Mouse (Mus musculus): ENCODE results near the gene Tmbim1. TPM values are rescaled to one million over a fixed set of nuclear protein-coding genes. Genes with fewer than 3 reads are reported as not detected.
A peak's percentile ranks its signal among the peaks of the same experiment; 100 is the strongest.

Gene Tmbim1
- total RNA-seq, 2 experiments from 2014 or later = 19.4 to 22.0 TPM

GRCm38 (mm10) chr1:74302229-74302628 is 3.2 kb downstream of the Tmbim1 start:
- peak overlapping the region; percentile 47 for H3K27ac ChIP-seq
- intact Hi-C loops (cut with DNase I) = no loop called here
- H3K4me3 ChIP-seq = no peak overlapping the region
- TF ChIP-seq CTCF (IDR thresholded peaks at IDR 0.05) = no peak
- no peak for DNase-seq (ENCODE audit: extremely low spot score in 1 of 2, low spot score in 2 of 2)

- intact Hi-C loops (cut with DNase I) = no loop called here
- H3K27ac ChIP-seq = peak overlapping the region; percentile 24
- H3K4me3 ChIP-seq = no peak overlapping the region
- TF ChIP-seq CTCF (IDR thresholded peaks at IDR 0.05) = no peak
- no peak for DNase-seq (ENCODE audit: extremely low spot score in 1 of 2, low spot score in 2 of 2)
These were observed 4.9 kb downstream of the Tmbim1 start for GRCm38 (mm10) chr1:74300347-74301110.

DNA sequence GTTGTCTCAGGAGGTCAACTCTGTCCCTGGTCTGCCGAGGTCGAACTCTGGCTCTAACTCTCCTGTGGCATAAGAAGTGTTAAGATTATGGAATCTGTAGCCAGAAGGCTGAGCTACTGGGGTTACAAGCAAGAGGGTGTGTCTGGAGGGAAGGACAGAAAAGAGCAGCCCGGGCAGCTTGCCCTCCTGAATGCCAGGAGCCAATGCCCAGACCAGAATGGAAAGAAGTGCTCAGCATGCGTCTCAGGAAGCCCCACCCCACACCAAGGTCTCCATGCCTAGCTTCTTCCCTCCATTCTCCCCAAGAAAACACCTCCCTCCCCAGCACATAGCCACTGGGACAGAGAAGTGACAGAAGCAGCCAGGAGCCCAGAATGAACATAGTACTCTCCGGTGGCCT is 6.4 kb downstream of the Tmbim1 start:
- DNase-seq (ENCODE audit: extremely low spot score in 1 of 2, low spot score in 2 of 2) = no peak
- no peak for TF ChIP-seq CTCF (IDR thresholded peaks at IDR 0.05)
- Histone ChIP-seq H3K27ac (peak overlapping the region; percentile 92; the same call in 1 of the 2 replicates), H3K4me3 (no peak overlapping the region)
- intact Hi-C loops (cut with DNase I) = no loop called here

- no peak for TF ChIP-seq CTCF (IDR thresholded peaks at IDR 0.05)
- intact Hi-C loops (cut with DNase I) = no loop called here
- no peak for DNase-seq (ENCODE audit: extremely low spot score in 1 of 2, low spot score in 2 of 2)
- peak overlapping the region; percentile 92 for H3K27ac ChIP-seq
- no peak overlapping the region for H3K4me3 ChIP-seq
These were observed 7.2 kb downstream of the Tmbim1 start for GRCm38 (mm10) chr1:74298157-74298750.

DNA sequence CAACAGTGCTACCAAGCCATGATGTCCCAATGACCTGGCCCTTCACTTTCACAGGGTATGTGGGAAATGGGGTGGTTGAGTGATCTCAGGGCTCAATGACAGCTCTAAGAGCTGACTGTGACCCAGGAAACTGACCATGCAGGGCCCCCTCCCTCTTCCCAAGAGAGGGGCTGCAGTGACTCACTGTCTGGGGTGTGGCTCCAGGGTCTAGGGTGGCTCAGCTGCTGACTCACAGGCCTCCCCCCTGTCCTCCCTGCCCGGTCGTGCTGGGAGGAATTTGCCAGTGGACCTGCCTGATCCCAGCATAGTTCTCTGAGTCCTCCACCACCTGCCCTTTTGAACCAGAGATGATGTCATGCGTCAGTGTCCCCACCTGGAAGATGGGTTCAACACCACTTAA is 8.2 kb downstream of the Tmbim1 start:
- H3K4me3 ChIP-seq = no peak overlapping the region
- intact Hi-C loops (cut with DNase I) = no loop called here
- H3K27ac ChIP-seq = peak overlapping the region; percentile 92
- DNase-seq (ENCODE audit: extremely low spot score in 1 of 2, low spot score in 2 of 2) = no peak
- no peak for TF ChIP-seq CTCF (IDR thresholded peaks at IDR 0.05)

DNA sequence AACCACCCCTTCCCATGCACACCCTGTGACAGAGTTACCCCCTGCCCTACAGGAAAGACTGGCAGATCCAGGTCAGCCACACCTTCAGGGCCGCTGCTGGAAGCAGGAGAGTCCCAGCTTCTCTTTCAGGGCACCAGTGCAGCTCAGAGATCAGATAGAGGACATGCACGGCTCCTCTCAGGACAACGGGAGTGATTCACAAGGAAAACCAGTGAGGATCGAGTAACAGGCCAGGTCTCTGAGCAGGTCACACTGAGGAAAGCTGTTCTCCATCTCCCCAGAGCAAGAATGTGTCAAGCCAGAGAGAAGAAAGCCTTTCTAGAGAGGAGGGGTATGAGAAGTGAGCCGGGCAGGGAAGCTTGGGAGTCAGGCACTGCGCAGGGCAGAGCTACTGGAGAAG is 8.9 kb downstream of the Tmbim1 start:
- intact Hi-C loops (cut with DNase I) = no loop called here
- DNase-seq (ENCODE audit: extremely low spot score in 1 of 2, low spot score in 2 of 2) = no peak
- TF ChIP-seq CTCF (IDR thresholded peaks at IDR 0.05) = no peak
- Histone ChIP-seq H3K4me3 (peak overlapping the region; percentile 22; the same call in 1 of the 2 replicates), H3K27ac (peak overlapping the region; percentile 92)

DNA sequence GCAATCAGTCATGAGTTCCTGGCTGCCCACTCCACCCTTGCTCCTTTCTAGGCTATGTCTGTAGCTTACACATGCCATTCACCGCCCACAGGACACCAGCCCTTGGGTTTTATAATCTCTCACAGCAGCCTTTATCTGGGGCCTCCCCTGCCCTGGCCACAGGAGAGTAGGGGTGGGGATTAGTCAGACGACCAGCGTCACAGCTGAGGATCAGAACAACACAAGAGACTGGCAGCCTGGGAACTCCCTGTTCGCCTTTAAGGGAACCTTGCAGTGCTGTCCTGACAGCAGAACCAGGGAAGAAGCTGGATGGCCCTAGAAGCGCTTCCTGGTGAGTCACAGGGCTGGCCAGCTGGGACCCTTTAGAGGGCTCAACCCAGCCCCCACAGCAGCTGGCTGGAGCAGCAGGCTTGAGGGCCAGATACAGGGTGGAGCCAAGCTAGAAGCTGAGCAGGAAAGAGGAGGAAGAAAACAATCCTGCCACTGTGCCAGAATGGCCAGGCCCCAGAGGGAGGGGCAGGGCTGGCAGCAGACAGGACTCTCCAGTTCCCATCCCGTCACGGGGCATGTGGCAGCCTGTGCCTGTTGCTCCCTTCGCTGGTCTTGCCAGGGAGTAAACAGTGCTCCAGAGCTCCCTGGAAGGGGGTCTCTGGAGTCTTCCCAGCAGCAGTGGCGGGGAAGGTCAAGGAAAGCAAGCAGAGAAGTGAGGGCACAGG is 9.8 kb downstream of the Tmbim1 start:
- peak overlapping the region; percentile 22 for H3K4me3 ChIP-seq
- TF ChIP-seq CTCF (IDR thresholded peaks at IDR 0.05) = no peak
- H3K27ac ChIP-seq = peak overlapping the region; percentile 92
- peak; percentile 77 to 84 for DNase-seq (ENCODE audit: extremely low spot score in 1 of 2, low spot score in 2 of 2)
- intact Hi-C loops (cut with DNase I) = no loop called here

DNA sequence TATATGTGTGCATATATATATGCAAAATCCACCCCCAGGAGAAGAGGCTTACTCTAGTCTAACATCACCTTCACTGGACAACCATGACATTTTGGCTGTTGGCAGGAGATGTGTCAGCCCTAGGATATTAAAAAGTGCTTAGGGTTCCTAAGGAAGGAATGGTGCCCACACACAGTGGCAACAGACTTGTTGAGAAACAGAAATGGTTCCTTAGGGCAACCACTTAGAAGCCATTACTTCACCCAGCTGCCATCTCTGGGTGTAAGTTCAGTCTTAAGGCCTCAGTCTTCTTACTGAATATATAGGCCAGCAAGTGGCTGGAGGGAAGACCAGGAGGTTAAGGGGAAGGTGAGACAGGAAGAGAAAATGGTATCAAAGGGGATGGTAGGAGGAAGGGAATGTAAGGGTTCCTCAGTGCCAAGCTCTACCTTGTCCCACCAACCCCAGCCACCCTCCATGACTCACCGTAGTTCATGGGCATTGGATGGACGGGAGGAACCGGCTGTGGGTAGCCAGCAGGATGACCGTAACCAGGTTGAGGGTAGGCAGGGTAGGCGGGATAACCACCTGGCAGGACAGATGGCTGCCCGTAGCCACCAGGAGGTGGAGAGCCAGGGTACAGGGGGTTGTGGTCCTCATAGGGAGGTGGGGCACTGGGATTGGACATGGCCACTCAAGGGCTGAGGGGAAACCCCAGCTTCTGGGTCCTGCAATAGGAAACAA is 10.5 kb downstream of the Tmbim1 start:
- no peak for TF ChIP-seq CTCF (IDR thresholded peaks at IDR 0.05)
- H3K4me3 ChIP-seq = no peak overlapping the region
- DNase-seq (ENCODE audit: extremely low spot score in 1 of 2, low spot score in 2 of 2) = no peak
- H3K27ac ChIP-seq = peak overlapping the region; percentile 92
- intact Hi-C loops (cut with DNase I) = no loop called here

DNA sequence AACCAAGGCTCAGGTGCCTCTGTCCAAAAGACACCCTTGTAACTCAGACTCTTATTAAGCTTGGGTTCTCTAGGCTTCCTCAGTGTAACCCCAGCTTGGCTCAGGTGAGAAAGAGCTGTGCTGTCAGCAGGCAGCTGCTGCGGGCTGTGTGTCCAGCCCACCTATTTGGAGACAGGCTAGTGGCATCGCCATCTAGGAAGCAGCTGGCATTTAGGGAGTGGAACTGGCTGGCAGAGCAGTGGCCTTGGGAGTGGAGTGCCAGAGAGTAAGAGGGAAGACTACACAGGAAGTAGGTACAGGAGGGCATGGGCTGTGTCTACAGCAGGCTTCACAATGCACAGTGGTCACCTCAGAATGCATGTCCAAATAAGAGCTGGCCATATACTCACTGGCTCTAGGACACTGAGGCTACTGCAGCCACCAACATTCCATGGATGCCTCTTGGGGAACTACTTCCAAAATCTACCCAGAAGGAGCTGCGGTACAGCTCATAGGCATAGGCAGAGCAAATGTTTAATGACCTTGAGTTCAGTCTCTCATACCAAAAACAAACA is 11.3 kb downstream of the Tmbim1 start:
- H3K27ac ChIP-seq = peak overlapping the region; percentile 63
- no peak for TF ChIP-seq CTCF (IDR thresholded peaks at IDR 0.05)
- no peak for DNase-seq (ENCODE audit: extremely low spot score in 1 of 2, low spot score in 2 of 2)
- no peak overlapping the region for H3K4me3 ChIP-seq
- intact Hi-C loops (cut with DNase I) = no loop called here

DNA sequence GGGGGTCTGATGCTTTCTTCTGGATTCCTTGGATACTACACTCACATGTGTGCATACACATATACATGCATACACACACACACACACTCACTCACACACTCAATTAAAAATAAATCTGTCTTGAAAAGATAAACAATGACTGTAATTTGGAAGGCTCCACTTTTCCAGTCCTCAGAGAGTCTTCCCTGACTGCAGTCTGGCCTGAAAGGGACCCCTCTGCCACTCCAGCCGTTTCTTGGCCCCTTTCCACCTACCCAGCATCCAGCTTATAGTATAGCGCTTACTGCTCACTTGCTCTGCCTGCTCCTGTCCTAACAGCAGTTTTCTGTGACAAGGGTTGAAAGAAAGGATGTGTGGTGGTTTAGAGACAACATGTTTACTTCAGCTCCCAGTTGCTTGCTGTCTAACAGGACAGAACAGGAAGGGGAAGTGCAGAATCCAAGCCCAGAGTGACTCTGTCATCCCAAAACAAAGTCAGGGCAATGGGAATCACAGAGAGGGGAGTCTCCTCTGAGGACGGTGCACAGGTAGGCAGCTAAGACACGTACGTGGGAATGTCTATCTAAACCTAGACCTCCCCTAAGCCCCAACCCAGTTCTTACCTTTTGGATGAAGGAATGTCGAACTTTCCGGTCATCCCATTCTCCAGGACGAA is 12.0 kb downstream of the Tmbim1 start:
- H3K27ac ChIP-seq = peak overlapping the region; percentile 63
- no peak overlapping the region for H3K4me3 ChIP-seq
- no peak for TF ChIP-seq CTCF (IDR thresholded peaks at IDR 0.05)
- intact Hi-C loops (cut with DNase I) = no loop called here
- DNase-seq (ENCODE audit: extremely low spot score in 1 of 2, low spot score in 2 of 2) = no peak

Measured in left cerebral cortex, adult 2 months (tissue).